Mouse (Mus musculus) brain, adult 2 months (tissue): Measurements from ENCODE around the gene Mrpl33.
A peak's percentile ranks its signal among the peaks of the same experiment; 100 is the strongest.

ENCODE experiments used
- DNase-seq: peaks from one replicate; pipeline ENCODE4 v3.0.0; 2011; ENCODE audit warnings: low read depth, low spot score

Gene Mrpl33

DNA sequence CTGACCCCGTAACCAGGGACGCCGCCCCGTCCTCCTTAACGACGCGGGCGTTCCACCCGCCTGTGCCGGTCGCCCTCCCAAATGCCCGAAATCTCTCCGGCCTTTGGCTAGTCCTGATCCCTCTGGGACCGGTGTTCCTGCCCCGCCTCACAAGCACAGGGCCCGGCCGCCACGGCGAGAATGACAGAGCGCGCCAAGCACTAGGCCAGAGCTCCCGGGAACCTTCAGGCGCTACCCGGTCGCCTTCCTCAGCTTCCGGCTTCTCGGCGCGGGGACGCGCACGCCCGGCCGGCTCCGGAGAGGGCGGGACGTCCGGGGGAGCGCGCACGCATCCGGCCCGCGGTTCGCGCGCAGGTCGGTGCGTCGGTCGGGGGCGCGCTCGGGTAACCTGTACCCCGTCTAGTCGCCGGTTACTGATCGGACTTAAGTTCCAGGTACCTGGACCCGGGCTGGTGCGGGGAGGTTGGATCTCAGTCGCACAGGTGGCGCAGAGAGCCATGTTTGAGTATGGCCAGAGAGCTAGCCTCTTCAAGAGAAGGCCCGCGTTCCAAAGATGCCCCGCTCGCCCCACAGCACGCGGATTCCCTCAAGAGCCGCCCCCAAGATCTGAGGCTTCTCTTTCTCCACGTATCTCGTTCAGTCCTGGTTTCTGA, 101.0 kb downstream of the Mrpl33 start, which contains the start of gene Babam2:
TSS of gene Babam2 (plus strand) at position 41 of the 653 bp plus-strand sequence.
- peak; percentile 96 for DNase-seq

DNA sequence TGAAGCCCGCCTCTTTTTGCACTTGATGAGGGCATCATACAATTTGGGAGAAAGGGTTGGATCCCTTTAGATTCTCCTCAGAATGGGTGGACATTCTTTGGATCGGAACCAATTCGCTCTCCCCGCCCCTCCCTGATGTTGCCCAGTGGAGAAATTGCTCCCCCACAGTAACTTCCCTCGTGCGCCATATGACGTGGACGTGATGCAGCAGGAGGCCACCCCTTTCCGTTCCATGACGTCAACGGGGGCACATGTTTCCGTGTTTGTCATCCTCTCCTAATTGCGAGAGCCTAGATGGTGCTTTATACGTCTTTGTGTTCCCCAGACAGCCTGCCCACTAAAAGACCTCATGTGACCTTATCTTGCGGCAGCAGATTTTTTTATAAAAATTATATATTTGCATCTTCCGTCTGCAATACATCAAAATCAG, 101.6 kb downstream of the Mrpl33 start:
- DNase-seq, result peak; percentile 96

DNA sequence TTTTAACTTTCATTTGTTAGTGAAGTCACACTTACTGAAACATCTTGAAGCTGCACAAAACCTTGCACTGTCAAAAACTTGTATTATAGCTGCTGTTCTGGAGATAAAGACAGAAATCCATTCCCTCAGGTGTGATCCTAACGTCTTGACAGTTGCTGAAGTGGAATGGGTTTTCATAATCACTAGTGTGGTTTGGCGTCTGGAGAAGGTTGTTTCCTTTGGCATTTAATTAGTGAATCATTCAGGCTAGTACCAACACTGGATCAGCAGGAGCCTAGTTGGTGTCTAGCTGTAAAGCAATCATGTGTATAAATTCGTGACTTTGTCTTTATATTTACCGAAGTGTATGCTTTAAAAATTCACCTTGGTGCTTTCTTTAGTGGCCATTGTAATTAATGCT, 102.2 kb downstream of the Mrpl33 start:
- DNase-seq, result no peak

DNA sequence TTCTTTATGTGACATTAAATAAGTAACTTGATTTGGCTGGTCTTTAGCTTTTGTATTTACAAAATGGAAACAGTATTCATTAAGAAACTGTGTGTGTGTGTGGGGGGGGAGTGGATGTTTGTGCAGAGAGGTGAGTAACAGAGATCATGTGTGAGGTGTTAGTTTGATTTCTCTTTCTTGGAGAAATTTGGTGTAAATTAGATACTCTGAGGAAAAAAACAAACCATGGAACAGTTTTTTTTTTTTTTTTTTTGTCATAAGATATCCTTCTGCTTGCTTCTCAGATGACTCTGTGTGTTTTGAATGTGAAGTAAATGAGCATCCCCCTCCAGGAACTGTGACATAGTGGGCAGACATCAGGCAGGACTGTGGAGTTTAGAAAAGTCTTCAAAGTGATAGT, 102.7 kb downstream of the Mrpl33 start:
- DNase-seq, result no peak

DNA sequence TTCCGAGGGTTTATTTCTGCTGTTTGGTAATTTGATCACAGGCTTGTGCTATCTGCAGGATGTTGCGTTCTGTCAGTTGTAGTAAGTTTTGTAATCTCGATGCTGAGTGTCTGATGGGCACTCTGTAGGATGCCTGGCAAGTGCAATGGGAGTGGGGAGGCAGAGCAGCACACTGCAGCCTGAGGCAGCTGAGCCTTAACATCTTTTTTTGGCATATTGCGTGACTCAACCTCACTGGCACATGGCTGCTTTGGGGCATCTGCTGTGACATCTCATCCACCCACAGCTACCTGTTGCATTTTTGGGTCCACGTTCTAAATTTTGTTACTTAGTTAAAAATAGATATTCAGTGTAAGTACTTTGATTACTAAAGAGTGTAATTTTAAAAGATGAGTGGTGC, 108.2 kb downstream of the Mrpl33 start:
- peak; percentile 92 for DNase-seq

DNA sequence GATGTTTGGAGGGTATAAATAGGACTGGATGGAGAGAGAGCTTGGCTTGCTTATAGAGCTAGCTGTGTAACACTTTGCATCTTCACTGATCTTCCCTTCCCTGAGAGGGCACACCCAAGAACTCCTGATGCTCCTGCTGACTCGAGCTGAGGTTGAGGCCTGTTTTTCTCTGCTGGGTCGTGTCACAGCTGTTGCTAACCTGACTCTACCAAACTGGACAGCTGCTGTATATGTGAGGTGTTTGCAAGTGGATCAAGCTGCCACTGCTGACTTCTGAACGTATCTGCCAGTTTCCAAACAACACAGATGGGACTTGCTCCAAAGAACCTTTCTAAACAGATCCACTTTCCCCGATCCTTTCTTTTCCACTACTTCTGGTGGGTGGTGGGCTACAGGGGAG, 110.1 kb downstream of the Mrpl33 start:
- no peak for DNase-seq

DNA sequence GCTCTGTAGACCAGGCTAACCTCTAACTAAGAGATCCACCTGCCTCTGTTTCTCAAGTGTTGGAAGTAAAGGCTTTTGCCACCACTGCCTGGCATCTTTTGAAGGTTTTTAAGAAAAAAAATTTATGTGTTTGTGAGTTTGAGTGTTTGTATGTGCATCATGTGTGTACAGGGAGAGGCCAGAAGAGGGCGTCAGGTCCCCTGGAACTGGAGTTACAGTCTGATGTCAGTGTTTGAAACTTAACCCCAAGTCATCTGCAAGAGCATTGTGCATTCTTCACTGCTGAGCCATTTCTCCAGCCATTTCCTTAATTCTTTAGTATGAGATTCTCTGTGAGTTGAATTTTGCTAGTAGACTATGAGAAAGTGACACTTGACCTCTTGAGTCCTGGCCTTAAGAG, 112.7 kb downstream of the Mrpl33 start:
- no peak for DNase-seq

DNA sequence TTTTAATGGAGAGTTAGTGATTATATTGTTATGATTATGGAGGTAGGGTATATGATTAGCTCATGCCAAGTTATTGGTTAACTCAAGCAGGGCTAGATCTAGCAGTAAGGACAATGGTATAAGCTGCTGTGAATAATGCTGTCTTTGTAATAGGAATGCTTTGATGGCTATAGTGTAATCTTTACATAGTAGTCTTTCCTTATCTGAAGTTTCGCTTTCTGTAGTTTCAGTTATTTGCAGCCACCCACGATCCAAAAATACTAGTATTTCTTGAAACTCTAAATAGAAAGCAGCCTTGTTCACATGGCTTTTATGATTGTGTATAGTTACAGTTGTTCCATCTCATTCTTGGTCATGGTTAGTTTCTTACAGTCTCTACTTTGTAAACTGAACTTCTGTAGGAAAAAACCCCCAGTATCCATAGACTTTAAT, 116.6 kb downstream of the Mrpl33 start:
- no peak for DNase-seq

DNA sequence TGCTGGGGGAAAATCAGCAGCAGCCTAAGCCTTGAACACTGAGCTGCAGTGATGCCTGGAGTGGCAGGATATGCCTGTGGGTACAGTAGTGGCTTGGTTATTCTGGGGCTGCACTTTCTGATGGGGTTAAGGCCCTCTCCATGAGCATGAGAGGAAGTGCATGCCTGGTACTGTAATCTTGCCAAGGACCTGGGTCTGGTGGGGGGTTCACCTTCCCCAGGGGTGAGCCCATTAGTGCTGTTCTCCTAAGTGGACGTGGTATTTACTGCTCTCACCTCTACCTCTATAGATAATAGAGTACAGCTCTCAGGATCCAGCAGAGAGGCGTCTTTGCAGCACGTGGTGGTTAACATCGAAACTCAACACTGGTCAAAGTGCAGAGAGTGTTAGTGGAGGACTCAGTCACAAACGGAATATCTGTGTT, 117.1 kb downstream of the Mrpl33 start:
- DNase-seq, result no peak
